Mouse (Mus musculus) bone marrow, adult 2 months (tissue): ENCODE results near the gene Fam168a.
"Not testable (repeated sequence)": the region's sequence is repeated elsewhere in the genome, so short reads cannot be mapped to it uniquely, and the experiment has no call there.

Experiments used
- CTCF ChIP-seq: fragments of 200-500 bp; IDR thresholded peaks from 2 replicates; pipeline ENCODE4 v1.5.1; 2011; ENCODE audit warnings: low read length, control low read depth; ENCODE audit not compliant: control insufficient read depth, insufficient read depth
- POLR2A ChIP-seq: fragments of 200-500 bp; IDR thresholded peaks from 2 replicates; pipeline ENCODE4 v1.6.1; 2011; ENCODE audit warnings: low read depth, mild to moderate bottlenecking, control low read depth, low read length, borderline replicate concordance; ENCODE audit not compliant: control insufficient read depth

- TF ChIP-seq CTCF, POLR2A: not testable (repeated sequence)
These were observed 28.5 kb downstream of the Fam168a start for GRCm38 (mm10) chr7:100734905-100735304.
